ENCODE assay signal across 15 mouse cellular contexts in genomic region chr2:166330364-166330763, GRCm38 (mm10).
DNase-seq lines count a peak whose midpoint lies in the region; ATAC-seq lines count a peak whose summit lies in the region.
"Had no signal": no experiment of that assay in that cellular context is flagged by ENCODE, and none has a peak within 500 bp of the region (broad histone marks: within the 10 kb centered on the region; RNA-seq: fewer than 3 reads in every experiment).

No protein-coding gene starts in this region.

- H3K4me3 ChIP-seq in kidney, embryonic 16.5 days (ENCODE audit: low read length), result no peak overlapping the region
- H3K4me3 ChIP-seq: forebrain, embryonic 12.5 days; midbrain, embryonic 15.5 days had no signal

- 0 out of 2 replicates have a peak overlapping the region, but pooled peaks have one; percentile 14 for H3K4me2 ChIP-seq in kidney, embryonic 16.5 days (replicated peaks; ENCODE audit: low read depth, low read length)
- H3K4me2 ChIP-seq: forebrain, embryonic 12.5 days; midbrain, embryonic 15.5 days had no signal

- H3K9ac ChIP-seq in kidney, embryonic 16.5 days (replicated peaks; ENCODE audit: low read length), result no peak overlapping the region
- H3K9ac ChIP-seq: forebrain, embryonic 12.5 days; midbrain, embryonic 15.5 days had no signal

- peak; percentile 56 for DNase-seq in adrenal gland, adult 2 months
- no peak for DNase-seq in adrenal gland, adult 8-10 months
- peak; percentile 27 for DNase-seq in adrenal gland, postnatal 25 days
- peak; percentile 66 to 76 for DNase-seq in natural killer cell, adult 2 months (ENCODE audit: low spot score in 2 of 2)
- no peak for DNase-seq in cerebellum, postnatal 14 days
- DNase-seq in gastrocnemius, adult 18-20 months (ENCODE audit: low spot score), result no peak
- DNase-seq: gastrocnemius, postnatal 25 days; layer of hippocampus, postnatal 36 days; liver had no signal

- WGBS in kidney, embryonic 16.5 days, result 10% methylated on average over 6 of the region's 6 CpGs

- peaks cover 33% of the 10 kb centered on the region for H3K4me1 ChIP-seq in kidney, embryonic 16.5 days (ENCODE audit: insufficient read depth, low read length)
- H3K4me1 ChIP-seq: midbrain, embryonic 15.5 days had no signal

- H3K36me3 ChIP-seq in kidney, embryonic 16.5 days (ENCODE audit: insufficient read depth, low read length), result no peaks in the 10 kb centered on the region
- H3K36me3 ChIP-seq: forebrain, embryonic 12.5 days; midbrain, embryonic 15.5 days had no signal

- H3K27me3 ChIP-seq in kidney, embryonic 16.5 days (ENCODE audit: insufficient read depth, low read length), result no peaks in the 10 kb centered on the region
- H3K27me3 ChIP-seq: midbrain, embryonic 15.5 days had no signal

- no peaks in the 10 kb centered on the region; the same call in 1 of the 2 replicates for H3K9me3 ChIP-seq in kidney, embryonic 16.5 days (ENCODE audit: low read length)
- H3K9me3 ChIP-seq: forebrain, embryonic 12.5 days; midbrain, embryonic 15.5 days had no signal

- ATAC-seq in kidney, embryonic 16.5 days (ENCODE audit: low FRiP score, low TSS enrichment), result peak; percentile 44
- ATAC-seq in granulocyte monocyte progenitor cell, adult 5-6 weeks (replicated peaks; ENCODE audit: poor library complexity, severe bottlenecking), result no peak
- ATAC-seq: intestine, embryonic 16.5 days; lung, postnatal 0 days; midbrain, embryonic 15.5 days had no signal

- peak overlapping the region; percentile 63 for H3K27ac ChIP-seq in kidney, embryonic 16.5 days (ENCODE audit: low read length)
- H3K27ac ChIP-seq: forebrain, embryonic 12.5 days; midbrain, embryonic 15.5 days had no signal

Comparison
In these comparisons a context has a peak if more than half of its experiments do, and no peak if none do; other contexts are left out.
1. DNase-seq: peak in adrenal gland, adult 2 months (single experiment), adrenal gland, postnatal 25 days (single experiment) and natural killer cell, adult 2 months (2 of 2); none in adrenal gland, adult 8-10 months (single experiment), cerebellum, postnatal 14 days (0 of 2) and gastrocnemius, adult 18-20 months (single experiment).